Mouse (Mus musculus): ENCODE results near the gene Atcay. TPM values are rescaled to one million over a fixed set of nuclear protein-coding genes. Genes with fewer than 3 reads are reported as not detected.

Atcay gene
- total and polyA plus RNA-seq, 3 experiments = 0.19 to 0.33 TPM; not detected in 1

DNA sequence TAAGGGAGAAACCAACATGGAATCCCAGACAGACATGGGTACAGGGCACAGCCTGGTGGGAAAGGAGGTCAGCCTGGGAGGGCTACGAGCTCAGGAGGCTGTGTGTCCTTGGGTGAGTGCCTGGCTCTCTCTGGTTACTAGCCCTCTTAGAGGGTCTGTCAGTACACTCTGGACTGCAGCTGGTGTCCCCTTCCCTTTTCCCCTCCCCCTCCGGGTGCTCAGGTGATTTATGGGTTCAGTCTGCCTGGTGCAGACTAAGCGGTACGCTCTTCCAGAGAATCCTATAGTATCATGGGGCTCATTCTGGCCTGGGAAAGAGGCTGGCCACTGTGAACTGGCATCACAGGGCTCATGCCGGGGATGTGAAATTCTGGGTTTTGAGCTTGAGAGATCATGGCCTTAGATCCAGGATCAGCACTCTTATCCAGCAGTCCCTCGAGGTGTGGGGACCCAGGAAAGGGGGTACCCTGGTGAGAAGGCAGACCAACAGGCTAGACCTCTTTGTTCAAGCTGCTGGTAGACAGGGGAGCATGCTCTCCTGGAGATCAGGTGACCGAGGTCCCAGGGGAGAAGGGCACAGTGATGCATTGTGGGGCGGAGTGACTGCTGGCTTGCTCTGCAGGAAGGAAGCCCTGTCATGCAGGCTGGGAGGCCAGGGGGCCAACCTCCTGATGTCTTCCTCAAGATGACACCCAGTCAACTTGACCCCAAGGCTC lies 68.9 kb downstream of the Atcay start:
- TF ChIP-seq GATA1 (IDR thresholded peaks at IDR 0.05; ENCODE audit: low read depth, low read length) = no peak
- no peak for TF ChIP-seq SMC3 (IDR thresholded peaks at IDR 0.05; ENCODE audit: low read depth, low read length)
- no peak for TF ChIP-seq ZNF384 (IDR thresholded peaks at IDR 0.05; ENCODE audit: low read depth, low read length)
- TF ChIP-seq CTCF (IDR thresholded peaks at IDR 0.05 in 2 of 3, conservative IDR thresholded peaks at IDR 0.05 in 1 of 3; ENCODE audit: control insufficient read depth in 1 of 3, insufficient read depth in 1 of 3, low read depth in 2 of 3, low read length in 3 of 3, poor library complexity in 1 of 3, severe bottlenecking in 1 of 3) = no peak
- no peak for TF ChIP-seq SIN3A (IDR thresholded peaks at IDR 0.05; ENCODE audit: low read length)
- no peak for TF ChIP-seq RAD21 (IDR thresholded peaks at IDR 0.05; ENCODE audit: low read depth, low read length)
- TF ChIP-seq RCOR1 (IDR thresholded peaks at IDR 0.05; ENCODE audit: low read depth, low read length) = no peak
- TF ChIP-seq GABPA (IDR thresholded peaks at IDR 0.05; ENCODE audit: low read depth, low read length) = no peak
- no peak for TF ChIP-seq MAX (IDR thresholded peaks at IDR 0.05; ENCODE audit: low read length)
- TF ChIP-seq NELFE (IDR thresholded peaks at IDR 0.05; ENCODE audit: low read depth, low read length) = no peak
- no peak for TF ChIP-seq HCFC1 (IDR thresholded peaks at IDR 0.05; ENCODE audit: low read depth, low read length)
- no peak for TF ChIP-seq POLR2A (IDR thresholded peaks at IDR 0.05; ENCODE audit: control insufficient read depth in 1 of 2, insufficient read depth in 1 of 2, low read depth in 1 of 2, low read length in 2 of 2, poor library complexity in 1 of 2)
- no peak for TF ChIP-seq USF1 (IDR thresholded peaks at IDR 0.05; ENCODE audit: low read depth, low read length)
- no peak for TF ChIP-seq JUND (IDR thresholded peaks at IDR 0.05; ENCODE audit: low read depth, low read length)
- TF ChIP-seq POLR2AphosphoS5 (IDR thresholded peaks at IDR 0.05; ENCODE audit: borderline replicate concordance, low read depth, low read length) = no peak
- TF ChIP-seq MEF2A (IDR thresholded peaks at IDR 0.05; ENCODE audit: extremely low read depth, insufficient replicate concordance, low read depth, low read length, poor library complexity, severe bottlenecking) = no peak

DNA sequence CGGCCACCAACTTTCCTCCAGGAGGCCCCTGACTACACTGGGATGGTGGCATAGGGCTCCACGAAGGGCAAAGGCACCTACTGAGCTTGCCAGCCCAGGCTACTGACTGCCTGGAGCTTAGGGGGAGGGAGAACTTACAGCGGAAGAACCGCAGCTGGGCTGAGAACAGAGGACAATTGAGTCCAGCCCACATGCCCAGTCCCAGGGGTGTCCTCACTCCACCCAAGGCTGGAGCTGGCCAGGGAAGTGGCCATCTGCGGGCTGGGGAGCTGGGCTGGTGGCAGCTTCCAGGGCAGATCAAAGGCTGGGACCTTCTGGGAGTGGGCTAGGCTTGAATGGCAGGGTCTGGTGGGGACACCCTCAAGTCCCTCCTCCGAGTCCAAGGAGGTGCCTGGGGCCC lies 75.9 kb downstream of the Atcay start:
- Histone ChIP-seq H3K9me3 (replicated peaks; ENCODE audit: insufficient read depth, low read length) (no peaks in the 10 kb centered on the region), H3K4me1 (ENCODE audit: control insufficient read depth in 1 of 2, insufficient read depth in 2 of 2, low read length in 2 of 2) (no peaks in the 10 kb centered on the region), H3K9ac (ENCODE audit: control insufficient read depth, low read depth, low read length, poor library complexity, severe bottlenecking) (no peak overlapping the region), H3K36me3 (ENCODE audit: control insufficient read depth in 1 of 2, insufficient read depth in 2 of 2, low read length in 2 of 2) (peaks cover 0 to 5% of the 10 kb centered on the region in 2 experiments; a peak in 2 of 4 replicates), H3K27me3 (ENCODE audit: control insufficient read depth in 1 of 2, insufficient read depth in 2 of 2, low read length in 2 of 2) (no peaks in the 10 kb centered on the region), H3K27ac (ENCODE audit: control insufficient read depth, low read depth, low read length) (no peak overlapping the region), H3K79me2 (ENCODE audit: control insufficient read depth, insufficient read depth, low read length, poor library complexity) (peaks cover 3% of the 10 kb centered on the region; the same call in 1 of the 2 replicates), H3K4me3 (ENCODE audit: control insufficient read depth in 1 of 2, insufficient read depth in 1 of 2, low read depth in 2 of 2, low read length in 2 of 2) (no peak overlapping the region)
- no peak for DNase-seq (ENCODE audit: low read depth, low spot score)
- TF ChIP-seq CTCF (IDR thresholded peaks at IDR 0.05 in 2 of 3, conservative IDR thresholded peaks at IDR 0.05 in 1 of 3; ENCODE audit: control insufficient read depth in 1 of 3, insufficient read depth in 1 of 3, low read depth in 2 of 3, low read length in 3 of 3, poor library complexity in 1 of 3, severe bottlenecking in 1 of 3) = no peak
- no peak for TF ChIP-seq ELF1 (IDR thresholded peaks at IDR 0.05; ENCODE audit: low read depth, low read length)
- TF ChIP-seq E2F4 (IDR thresholded peaks at IDR 0.05; ENCODE audit: borderline replicate concordance, low read depth, low read length) = no peak
- TF ChIP-seq POLR2A (IDR thresholded peaks at IDR 0.05; ENCODE audit: control insufficient read depth in 1 of 2, insufficient read depth in 1 of 2, low read depth in 1 of 2, low read length in 2 of 2, poor library complexity in 1 of 2) = no peak
- TF ChIP-seq EP300 (IDR thresholded peaks at IDR 0.05; ENCODE audit: low read depth in 1 of 2, low read length in 2 of 2) = no peak
- TF ChIP-seq POLR2AphosphoS5 (IDR thresholded peaks at IDR 0.05; ENCODE audit: borderline replicate concordance, low read depth, low read length) = no peak
- no peak for TF ChIP-seq ZMIZ1 (IDR thresholded peaks at IDR 0.05; ENCODE audit: low read depth, low read length)
- TF ChIP-seq SIN3A (IDR thresholded peaks at IDR 0.05; ENCODE audit: low read length) = no peak
- no peak for TF ChIP-seq USF2 (IDR thresholded peaks at IDR 0.05; ENCODE audit: borderline replicate concordance in 1 of 2, insufficient read depth in 1 of 2, low read depth in 1 of 2, low read length in 2 of 2)
- TF ChIP-seq POLR2AphosphoS2 (IDR thresholded peaks at IDR 0.05; ENCODE audit: low read length) = no peak
- TF ChIP-seq MYB (IDR thresholded peaks at IDR 0.05; ENCODE audit: low read depth, low read length) = no peak
- no peak for TF ChIP-seq JUND (IDR thresholded peaks at IDR 0.05; ENCODE audit: low read depth, low read length)
- no peak for TF ChIP-seq ZC3H11A (IDR thresholded peaks at IDR 0.05; ENCODE audit: low read depth, low read length)
- no peak for TF ChIP-seq MEF2A (IDR thresholded peaks at IDR 0.05; ENCODE audit: extremely low read depth, insufficient replicate concordance, low read depth, low read length, poor library complexity, severe bottlenecking)
- TF ChIP-seq GATA1 (IDR thresholded peaks at IDR 0.05; ENCODE audit: low read depth, low read length) = no peak
- no peak for TF ChIP-seq RAD21 (IDR thresholded peaks at IDR 0.05; ENCODE audit: low read depth, low read length)
- TF ChIP-seq MXI1 (IDR thresholded peaks at IDR 0.05; ENCODE audit: low read depth, low read length) = no peak
- no peak for TF ChIP-seq ETS1 (IDR thresholded peaks at IDR 0.05; ENCODE audit: low read depth, low read length)

More for the DNA sequence above, 68.9 kb downstream of the Atcay start:
- H3K4me1 ChIP-seq (ENCODE audit: control insufficient read depth in 1 of 2, insufficient read depth in 2 of 2, low read length in 2 of 2) = peaks cover 0 to 1% of the 10 kb centered on the region in 2 experiments; a peak in 1 of 4 replicates
- no peak overlapping the region for H3K27ac ChIP-seq (ENCODE audit: control insufficient read depth, low read depth, low read length)
- peaks cover 0 to 2% of the 10 kb centered on the region in 2 experiments; a peak in 3 of 4 replicates for H3K36me3 ChIP-seq (ENCODE audit: control insufficient read depth in 1 of 2, insufficient read depth in 2 of 2, low read length in 2 of 2)
- H3K79me2 ChIP-seq (ENCODE audit: control insufficient read depth, insufficient read depth, low read length, poor library complexity) = peaks cover 23% of the 10 kb centered on the region
- no peak overlapping the region for H3K9ac ChIP-seq (ENCODE audit: control insufficient read depth, low read depth, low read length, poor library complexity, severe bottlenecking)
- no peak overlapping the region for H3K4me3 ChIP-seq (ENCODE audit: control insufficient read depth in 1 of 2, insufficient read depth in 1 of 2, low read depth in 2 of 2, low read length in 2 of 2)
- no peaks in the 10 kb centered on the region for H3K27me3 ChIP-seq (ENCODE audit: control insufficient read depth in 1 of 2, insufficient read depth in 2 of 2, low read length in 2 of 2)
- DNase-seq (ENCODE audit: low read depth, low spot score) = no peak
- no peaks in the 10 kb centered on the region for H3K9me3 ChIP-seq (replicated peaks; ENCODE audit: insufficient read depth, low read length)

Measured in MEL (cell line).